Mouse (Mus musculus) T-helper 2 cell (primary cell): ENCODE data around the gene Fam196b.

Experiments
- in situ Hi-C: fragments of 300-600 bp; cut with MboI, MseI; formaldehyde crosslinking; loops from one replicate; pipeline ENCODE4 v1.15.1; 2025; ENCODE audit warnings: high pct_unique_total_duplicates

The Fam196b gene

DNA sequence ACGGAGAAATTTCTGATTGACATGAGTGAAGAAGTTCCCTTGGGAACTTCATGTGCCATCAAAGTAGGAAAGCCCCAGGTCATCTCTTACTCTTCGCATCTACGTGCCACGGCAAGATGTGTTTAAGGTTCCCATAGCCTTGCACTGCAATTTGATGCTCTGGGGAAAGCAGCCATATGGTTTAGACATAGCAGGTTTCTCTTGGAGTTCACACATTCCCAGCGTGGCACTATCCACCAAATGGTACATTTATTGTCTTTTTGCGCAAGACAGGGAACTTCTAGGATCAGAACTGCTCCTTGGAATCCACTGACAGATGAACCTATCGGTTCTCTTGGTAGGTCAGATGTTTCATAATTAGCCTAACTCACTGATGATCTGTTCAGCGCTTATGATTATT lies 86.7 kb downstream of the Fam196b start:
- in situ Hi-C loops: no loop called here

DNA sequence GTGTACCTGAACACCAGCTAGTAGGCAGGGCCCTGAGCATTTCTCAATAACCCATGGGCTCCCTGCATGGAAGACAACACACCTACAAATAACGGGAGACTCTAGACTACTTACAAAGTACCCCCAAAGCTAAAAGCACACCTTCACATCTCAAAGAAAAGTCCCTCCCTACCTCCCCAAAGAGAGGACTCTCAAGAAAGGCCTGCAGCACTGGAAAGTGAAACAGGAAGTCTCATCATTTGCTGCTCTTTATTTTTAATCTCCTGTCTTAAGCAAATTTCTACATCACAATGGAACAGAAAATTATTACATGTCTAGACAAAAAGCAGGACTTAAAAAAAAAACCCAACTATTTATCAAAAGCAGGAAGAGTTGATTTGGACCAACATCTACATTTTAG lies 90.7 kb downstream of the Fam196b start:
- in situ Hi-C loops: no loop called here

DNA sequence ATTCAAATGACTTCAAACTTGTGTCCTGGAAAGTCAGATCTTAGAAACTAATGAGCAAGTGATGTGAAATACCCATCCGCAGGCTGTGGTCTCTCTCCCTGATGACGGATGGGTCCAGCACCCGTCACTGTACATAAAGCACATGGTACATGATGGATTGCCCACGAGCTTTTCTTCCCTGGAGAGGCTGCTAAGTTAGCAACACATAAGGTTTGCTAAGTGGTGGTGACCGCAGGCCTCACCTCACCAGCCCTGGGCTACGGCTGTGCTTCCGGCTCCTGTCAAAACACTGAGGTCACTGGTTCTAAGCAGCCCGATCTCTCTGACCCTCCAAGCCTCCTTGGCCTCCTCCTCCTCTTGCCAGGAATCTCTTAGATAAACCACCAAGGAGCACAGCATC lies 91.7 kb downstream of the Fam196b start:
- in situ Hi-C loops: no loop called here

DNA sequence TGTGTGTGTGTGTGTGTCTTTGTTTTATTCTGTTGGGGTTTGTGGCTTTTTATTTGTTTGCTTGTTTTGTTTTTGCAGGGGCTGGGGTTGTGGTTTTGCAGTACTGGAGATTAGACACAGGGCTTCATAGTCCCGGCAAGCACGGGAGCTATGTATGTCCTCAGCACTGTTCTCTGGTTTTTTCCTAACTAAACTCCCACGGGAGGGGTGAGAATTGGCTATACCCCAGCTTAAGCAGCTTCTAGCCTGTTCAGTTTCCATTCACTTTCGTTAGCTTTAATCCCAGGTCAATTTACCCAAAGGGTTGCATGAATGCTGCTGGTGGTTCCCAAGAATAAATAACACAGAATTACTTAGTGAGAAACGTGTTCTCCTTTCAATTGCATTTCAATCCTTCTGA lies 92.2 kb downstream of the Fam196b start:
- in situ Hi-C loops: no loop called here

DNA sequence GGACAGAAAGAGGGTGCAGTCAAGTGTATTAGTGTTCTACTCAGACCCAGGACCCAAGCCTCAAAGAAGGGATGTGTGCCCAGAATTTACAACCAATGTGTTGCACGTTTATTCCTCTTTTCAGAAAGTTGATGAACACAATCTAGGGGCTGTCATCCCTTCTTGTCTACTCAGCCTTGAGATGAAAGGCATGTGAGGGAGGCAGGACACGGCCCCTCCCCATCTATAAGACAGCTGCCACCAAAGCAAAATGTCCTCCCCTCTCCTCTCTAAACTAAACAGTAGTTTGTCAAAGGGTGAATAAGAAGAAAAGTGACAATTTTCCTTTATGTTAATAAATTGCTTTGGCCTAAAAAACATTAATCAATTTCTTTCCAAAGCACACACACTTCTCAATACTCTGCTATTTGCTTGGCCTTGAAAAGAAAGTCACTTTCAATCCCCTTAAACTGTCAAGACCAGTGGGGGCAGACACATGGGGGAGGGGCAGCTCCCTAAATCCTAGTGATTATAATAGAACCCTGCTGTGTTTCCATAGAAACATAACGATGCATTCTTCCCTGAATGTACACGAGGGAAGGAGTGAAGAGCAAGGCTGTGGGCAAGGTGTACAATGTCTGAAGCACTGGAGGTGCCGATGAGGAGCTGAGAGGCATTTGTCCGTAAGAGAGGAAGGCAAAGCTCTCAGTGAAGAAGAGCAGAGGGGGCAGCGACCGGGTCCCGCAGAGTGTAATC lies 101.4 kb downstream of the Fam196b start:
- in situ Hi-C loops: no loop called here

DNA sequence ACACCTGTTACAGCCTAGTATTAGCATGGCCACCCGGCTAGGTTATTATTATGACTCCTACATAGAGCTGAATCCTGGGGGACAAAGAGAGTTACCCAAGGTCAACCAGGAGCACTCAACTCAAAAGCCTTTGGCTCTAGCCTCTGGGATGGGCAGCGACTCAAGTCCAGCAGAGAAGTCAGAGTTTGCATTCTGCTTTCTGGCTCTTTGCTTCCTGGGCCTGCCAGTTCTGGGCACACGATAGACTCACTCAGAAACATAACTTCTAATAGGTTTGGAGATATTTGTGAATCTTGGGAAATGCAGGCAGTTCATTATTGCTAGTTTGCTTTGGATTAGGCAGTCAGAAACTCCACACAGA lies 102.0 kb downstream of the Fam196b start:
- in situ Hi-C loops: no loop called here

DNA sequence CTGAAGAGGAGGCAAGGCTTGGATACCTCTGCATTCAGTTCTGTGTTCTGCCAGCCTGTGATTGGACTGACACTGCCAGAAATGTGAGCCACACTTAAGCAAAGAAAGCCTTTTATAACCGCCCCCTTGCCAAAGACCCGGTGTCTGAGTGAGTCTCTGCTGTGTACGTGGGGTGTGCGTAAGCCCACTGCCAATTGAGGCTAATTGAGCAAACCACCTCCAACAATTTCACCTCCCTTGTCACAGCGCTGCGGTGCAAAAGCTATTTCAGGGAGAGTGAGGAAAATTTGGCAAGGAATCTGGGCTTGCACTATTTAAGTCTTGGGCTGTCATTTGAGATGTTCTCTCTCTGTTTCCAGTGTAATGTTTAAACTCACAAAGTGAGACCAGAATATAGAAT lies 106.4 kb downstream of the Fam196b start:
- in situ Hi-C loops: no loop called here

DNA sequence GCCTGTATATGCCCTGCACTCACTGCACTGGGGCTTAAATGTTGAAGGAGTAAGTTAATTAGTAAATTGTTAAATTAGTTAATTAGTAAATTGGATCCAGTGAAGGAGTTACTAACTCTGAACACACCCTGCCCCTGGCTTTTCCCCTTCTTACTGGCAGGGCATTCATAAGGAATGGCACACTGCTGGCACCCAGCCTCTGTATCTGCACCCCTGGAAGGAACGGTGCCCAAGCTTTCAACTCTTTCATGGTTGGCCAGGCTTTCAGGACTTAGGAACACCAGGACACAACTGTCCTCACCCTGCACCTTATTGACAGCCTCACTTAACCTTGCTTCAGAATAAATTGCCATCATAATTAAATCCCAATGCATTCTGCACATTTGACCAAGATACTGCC lies 109.9 kb downstream of the Fam196b start:
- in situ Hi-C loops: no loop called here

DNA sequence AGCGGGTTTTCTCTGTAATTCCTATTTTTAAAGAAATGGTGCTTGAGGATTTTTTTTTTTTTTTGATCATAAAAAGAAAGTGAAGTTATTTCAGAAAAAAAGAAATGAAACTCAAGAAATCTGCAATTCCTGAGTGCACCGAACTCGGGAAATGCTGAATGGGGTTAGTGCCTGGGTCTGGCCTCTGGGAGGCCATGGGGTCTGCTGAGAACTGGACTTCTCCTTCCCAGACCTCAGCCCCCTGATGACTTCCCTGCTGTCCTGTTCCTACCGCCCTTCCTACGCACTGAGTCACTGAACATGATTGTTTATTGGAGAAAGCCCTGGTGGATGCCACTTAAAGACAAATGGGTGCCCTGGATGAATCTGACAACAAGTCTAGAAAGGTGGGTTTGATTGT lies 112.6 kb downstream of the Fam196b start:
- in situ Hi-C loops: no loop called here

DNA sequence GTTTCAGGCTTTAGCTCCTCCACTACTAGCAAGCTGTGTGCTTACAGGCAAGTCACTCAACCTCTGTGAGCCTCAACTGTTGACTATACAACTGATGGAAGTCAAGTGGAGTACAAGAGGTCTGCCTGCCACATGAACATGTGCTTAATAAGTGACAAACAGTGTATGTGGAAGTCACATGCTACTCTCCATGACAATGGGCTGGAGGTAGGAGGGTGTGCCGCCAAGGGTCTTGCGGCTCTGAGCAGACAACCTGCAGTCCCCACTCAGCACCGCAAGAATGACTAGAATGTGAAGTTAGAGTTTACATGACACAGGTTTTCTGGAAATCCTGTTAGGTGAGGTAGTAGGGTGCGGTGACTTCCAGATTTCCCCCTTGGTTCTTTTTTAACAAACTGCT lies 116.3 kb downstream of the Fam196b start:
- in situ Hi-C loops: no loop called here

DNA sequence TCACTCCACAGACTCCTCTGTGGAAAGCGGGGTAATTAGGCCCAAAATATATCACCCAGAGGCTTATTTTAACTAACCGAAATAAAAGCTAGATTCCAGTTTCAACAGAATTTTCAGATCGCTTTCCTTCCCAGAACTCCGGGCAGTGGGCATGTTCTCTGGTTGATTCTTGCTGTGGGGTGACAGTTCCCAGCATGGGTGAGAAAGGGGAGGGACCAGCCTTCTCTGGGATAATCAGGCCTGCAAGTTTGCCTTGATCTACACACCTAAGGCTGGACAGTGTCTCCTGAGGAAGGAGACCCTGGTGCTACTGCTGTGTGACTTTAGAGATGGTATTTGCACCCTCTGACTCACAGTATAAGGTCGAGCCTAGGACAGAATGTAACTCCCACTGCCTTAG lies 116.7 kb downstream of the Fam196b start:
- in situ Hi-C loops: no loop called here

DNA sequence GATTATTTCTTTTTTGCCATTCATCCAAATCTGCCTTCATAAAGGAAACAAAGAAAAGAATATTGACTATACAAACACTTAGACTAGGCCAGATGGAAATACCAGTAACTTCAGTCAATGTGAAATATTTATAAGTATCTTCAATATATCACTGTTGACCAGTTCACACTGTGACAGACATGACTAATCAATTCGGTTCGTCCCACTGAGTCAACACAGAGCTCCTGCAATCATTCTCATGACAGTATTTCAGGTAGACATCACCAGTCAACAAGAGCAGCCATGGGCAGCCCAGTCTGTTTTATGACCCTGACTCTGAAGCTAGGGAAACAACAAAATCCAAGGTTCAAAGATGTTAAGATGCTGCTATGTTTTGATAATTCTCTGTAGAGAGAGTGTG lies 117.4 kb downstream of the Fam196b start:
- in situ Hi-C loops: no loop called here

DNA sequence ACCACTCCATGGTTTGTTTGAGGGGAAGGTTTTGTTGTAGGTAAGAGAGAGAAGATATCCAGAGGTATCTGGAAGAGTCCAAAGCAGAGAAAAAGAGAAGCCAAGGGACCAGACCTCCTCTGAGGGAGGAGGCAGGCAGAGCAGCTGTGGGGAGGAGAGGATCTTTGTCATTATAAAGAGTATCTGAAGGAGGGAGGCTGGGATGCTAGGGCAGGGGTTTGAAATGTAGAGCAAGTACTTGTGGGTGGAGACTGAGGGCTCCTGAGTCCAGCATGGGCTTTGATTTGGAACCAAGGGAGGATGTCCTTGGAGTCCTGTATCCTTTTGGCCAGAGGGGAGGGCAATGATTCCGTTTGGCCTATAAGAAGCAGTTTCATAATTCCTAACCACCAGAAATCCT lies 122.8 kb downstream of the Fam196b start:
- in situ Hi-C loops: no loop called here

DNA sequence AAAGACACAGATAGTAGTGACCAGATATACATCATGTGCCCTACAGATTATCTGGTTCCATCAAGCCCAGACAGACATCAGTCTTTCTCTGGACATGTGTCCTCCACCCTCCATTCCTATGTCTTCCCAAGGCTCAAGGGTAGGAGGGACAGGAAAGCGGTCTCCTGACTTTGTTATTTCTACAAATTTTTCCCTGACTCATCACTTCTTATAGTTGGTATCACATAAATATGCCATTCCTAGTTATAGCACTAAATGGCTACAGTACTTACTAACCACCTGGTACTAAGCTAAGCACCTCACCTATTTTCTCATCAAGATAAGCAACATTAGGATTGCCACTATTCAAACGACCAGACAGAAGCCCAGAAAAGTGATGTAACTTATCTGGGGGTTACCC lies 123.8 kb downstream of the Fam196b start:
- in situ Hi-C loops: no loop called here

DNA sequence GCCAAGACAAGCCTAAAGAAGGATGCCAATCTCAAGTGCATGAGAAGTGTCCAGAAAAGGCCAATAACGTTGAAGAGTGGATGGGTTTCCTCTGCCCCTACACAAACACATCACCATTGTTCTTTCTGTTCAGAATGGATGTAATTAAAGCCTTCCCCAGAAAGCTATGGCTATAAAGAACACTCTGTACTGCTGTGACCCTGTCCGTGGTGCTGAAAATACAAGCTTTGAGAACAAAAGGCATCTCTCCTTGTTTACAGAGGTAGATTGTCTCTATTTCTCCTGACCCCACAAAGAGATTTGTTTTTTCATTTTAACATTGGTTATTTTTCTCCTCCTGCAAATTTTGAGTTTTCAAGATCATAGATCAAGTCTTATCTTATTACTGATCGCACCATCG lies 133.3 kb downstream of the Fam196b start:
- in situ Hi-C loops: loop anchor here (10.0 kb wide), 1 partner anchor 237 kb away; no protein-coding TSS in a partner anchor

DNA sequence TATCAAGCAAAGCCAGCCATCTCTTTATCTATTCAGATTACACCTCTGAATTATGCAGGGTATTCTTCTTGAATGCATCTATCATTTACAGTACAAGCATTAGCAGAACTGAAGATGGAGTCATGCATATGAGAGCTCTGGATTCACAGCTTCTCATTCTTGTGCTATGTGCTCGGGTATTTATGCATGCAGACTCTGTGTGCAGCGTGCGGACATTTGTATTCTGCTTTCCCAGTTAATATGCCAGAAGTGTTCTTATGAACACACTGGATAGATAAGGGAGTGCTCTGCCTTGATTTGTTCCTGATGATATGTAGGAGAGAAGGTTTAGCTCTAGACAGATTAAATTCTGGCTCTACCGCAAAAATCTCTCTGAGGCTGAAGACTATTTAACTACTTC lies 135.3 kb downstream of the Fam196b start:
- in situ Hi-C loops: loop anchor here (10.0 kb wide), 1 partner anchor 235 kb away; no protein-coding TSS in a partner anchor

DNA sequence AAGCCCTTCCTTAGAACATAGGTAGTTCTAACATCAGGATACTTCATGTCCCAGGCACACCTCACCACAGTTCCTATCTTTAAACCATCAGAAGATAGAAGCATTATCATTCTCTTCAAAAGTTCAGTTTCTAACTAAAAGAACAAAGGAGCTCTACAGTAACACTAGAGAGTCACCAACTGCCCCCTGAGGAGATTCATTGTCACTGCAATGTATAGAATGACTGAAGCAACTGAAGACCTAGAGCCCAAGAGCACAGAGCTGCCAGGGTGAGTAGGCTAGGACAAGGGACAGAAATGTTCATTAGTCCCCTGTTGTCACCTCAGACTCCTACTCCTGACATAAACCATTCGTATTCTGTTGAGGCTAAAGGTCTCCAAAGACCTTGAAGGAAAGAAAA lies 152.4 kb downstream of the Fam196b start:
- in situ Hi-C loops: no loop called here

DNA sequence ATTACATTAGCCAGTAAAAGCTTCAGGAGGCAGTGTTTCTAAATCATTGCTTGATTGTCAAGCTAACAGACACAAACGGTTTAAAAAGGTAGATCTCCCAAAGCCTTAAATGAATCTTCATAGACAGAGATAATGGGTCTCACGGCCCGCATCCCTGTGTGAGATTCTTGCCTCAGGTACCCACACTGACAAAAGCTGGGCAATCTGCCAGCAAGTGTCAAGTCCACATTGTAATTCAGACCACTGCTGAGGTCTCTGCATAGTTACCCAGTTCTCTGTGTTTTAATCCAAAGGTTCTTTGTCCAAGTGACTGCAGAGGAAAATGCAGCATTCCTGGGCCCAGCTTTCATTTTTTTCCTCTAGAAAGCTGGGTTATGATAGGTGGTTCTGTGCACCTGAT lies 153.9 kb downstream of the Fam196b start:
- in situ Hi-C loops: no loop called here

DNA sequence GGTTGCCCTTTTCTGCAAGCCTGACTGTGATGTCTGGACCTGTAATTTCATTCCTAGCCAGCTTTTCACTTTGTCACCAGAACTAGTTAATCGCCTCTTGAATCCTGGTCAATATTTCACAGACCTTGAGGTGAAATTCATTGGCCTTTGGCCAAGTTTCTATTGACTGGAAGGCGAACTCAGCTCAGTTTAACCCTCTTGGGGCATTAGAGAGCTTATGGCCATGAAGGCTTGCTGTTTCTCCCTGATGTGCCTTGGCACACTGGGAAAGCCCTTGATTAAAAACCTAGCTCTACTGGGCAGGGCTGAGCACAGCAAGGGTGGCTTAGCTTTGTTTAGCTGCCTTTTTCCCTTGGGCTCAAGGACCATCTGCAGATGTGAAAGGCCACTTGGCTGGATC lies 155.2 kb downstream of the Fam196b start:
- in situ Hi-C loops: no loop called here
